Mouse (Mus musculus): ENCODE measurements around the gene Rasgef1c.

DNA sequence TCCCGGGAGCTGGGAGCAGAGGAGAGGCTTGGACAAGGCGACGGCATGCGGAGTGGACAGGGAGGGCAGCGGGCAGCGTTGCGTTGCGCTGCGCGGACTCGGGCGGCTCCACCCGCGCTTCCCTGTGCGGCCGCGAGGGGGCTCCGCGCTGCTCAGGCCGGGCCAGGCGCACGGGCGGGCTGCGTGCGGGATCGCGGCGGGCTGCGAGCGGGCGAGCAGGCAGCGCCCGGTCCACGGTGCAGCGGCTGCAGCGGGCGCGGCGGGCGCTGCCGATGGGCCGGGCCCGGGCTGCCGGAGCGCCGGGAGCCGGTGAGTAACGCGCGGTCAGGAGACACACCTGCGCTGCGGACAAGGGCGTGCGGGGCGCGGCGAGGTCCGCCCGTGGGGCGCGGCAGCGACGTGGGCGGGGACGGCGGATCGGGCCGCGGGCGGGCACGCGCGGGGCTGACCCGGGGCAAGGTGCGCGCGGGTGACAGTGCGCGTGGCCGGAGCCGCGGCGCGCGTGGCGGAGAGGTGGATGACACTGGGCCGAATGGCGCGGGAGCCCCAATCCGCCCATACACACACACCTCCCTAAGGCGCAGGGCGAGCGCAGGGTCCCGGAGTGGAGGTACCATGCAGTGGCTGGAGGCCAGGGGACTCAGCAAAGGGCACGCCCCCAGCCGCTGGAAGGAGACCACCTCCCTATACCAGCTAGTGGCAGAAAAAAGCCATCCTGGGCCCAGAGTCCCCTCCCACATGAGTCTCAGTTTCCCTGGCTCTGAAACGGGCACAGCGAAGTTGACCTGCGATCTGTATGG is at the start of gene Rasgef1c:
- peak; percentile 85 for TF ChIP-seq CTCF (IDR thresholded peaks at IDR 0.05; ENCODE audit: borderline replicate concordance, control insufficient read depth, extremely low read depth, insufficient read depth, low read length, poor library complexity)
- no peak for TF ChIP-seq POLR2A (IDR thresholded peaks at IDR 0.05; ENCODE audit: control insufficient read depth, extremely low read depth, insufficient read depth, low read length, poor library complexity)
